Mouse (Mus musculus): ENCODE results near the gene Car5a. TPM values are rescaled to one million over a fixed set of nuclear protein-coding genes. Genes with fewer than 3 reads are reported as not detected.

The Car5a gene
- polyA plus RNA-seq, 2 experiments, result 0.87 to 1.3 TPM

- peaks cover 3% of the 10 kb centered on the region; the same call in 1 of the 2 replicates for H3K36me3 ChIP-seq (replicated peaks; ENCODE audit: control insufficient read depth, insufficient read depth, low read depth)
- TF ChIP-seq CTCF (IDR thresholded peaks at IDR 0.05; ENCODE audit: low read depth), result no peak
- TF ChIP-seq EP300 (IDR thresholded peaks at IDR 0.05; ENCODE audit: low read depth), result peak; percentile 65
- H3K9me3 ChIP-seq (ENCODE audit: control insufficient read depth, low read length), result no peaks in the 10 kb centered on the region
- 12% methylated on average over 1 of the region's 1 CpGs for WGBS (ENCODE audit: insufficient replicate concordance)
- DNase-seq (ENCODE audit: low read depth in 3 of 3, low spot score in 3 of 3) (peak in 1 of 3 experiments; percentile 46), ATAC-seq (ENCODE audit: insufficient read depth) (peak; percentile 64)
- H3K4me3 ChIP-seq (ENCODE audit: insufficient read depth in 1 of 2, low read depth in 2 of 2, low read length in 2 of 2), result no peak overlapping the region
- no peak overlapping the region for H3K9ac ChIP-seq (replicated peaks)
- peak overlapping the region; percentile 4; the same call in 1 of the 2 replicates for H3K27ac ChIP-seq
- H3K4me2 ChIP-seq (ENCODE audit: low read depth), result peak overlapping the region; percentile 25
- H3K27me3 ChIP-seq (ENCODE audit: control insufficient read depth, insufficient read depth, low read length), result no peaks in the 10 kb centered on the region
- H3K4me1 ChIP-seq (replicated peaks; ENCODE audit: control insufficient read depth in 2 of 2, insufficient read depth in 2 of 2, low read length in 1 of 2), result peaks cover 23 to 38% of the 10 kb centered on the region in 2 experiments
Observed at GRCm38 (mm10) chr8:121955825-121956500, 11.3 kb upstream of the Car5a start.

DNA sequence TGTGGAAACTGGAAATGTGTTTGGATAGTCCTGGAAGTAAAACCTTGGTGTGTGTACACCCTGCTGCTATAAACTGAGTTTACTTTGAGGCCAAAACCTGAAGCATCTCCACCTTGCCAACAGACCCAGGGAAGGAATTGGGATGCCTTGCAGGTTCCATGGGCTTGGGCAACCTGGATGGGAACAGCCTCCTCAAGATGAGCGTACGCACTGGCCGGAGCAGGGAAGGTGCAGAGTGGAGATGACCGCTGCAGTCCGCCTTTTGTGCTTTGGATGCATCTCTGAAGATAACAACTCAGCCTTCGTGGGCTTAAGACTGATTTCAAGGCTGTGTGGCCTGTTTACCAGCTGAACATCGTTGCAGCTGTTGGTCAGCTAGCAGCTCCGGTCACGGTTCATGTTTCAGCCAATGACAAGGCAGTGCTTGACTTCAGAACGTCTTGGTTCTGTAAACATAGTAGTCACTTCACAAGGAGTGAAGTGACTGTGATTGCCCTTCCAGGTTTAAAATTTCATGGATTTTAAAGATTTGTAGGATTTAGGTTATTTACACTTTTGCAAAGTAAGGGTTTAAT, 10.4 kb upstream of the Car5a start:
- Histone ChIP-seq H3K9ac (replicated peaks) (no peak overlapping the region), H3K36me3 (replicated peaks; ENCODE audit: control insufficient read depth, insufficient read depth, low read depth) (peaks cover 3% of the 10 kb centered on the region; the same call in 1 of the 2 replicates), H3K4me3 (ENCODE audit: insufficient read depth in 1 of 2, low read depth in 2 of 2, low read length in 2 of 2) (no peak overlapping the region), H3K27me3 (ENCODE audit: control insufficient read depth, insufficient read depth, low read length) (no peaks in the 10 kb centered on the region), H3K27ac (no peak overlapping the region), H3K9me3 (ENCODE audit: control insufficient read depth, low read length) (no peaks in the 10 kb centered on the region), H3K4me1 (replicated peaks; ENCODE audit: control insufficient read depth in 2 of 2, insufficient read depth in 2 of 2, low read length in 1 of 2) (peaks cover 23 to 38% of the 10 kb centered on the region in 2 experiments), H3K4me2 (ENCODE audit: low read depth) (peak overlapping the region; percentile 25)
- 50% methylated on average over 10 of the region's 10 CpGs for WGBS (ENCODE audit: insufficient replicate concordance)
- TF ChIP-seq CTCF (IDR thresholded peaks at IDR 0.05; ENCODE audit: low read depth) (no peak), EP300 (IDR thresholded peaks at IDR 0.05; ENCODE audit: low read depth) (no peak)
- ATAC-seq (ENCODE audit: insufficient read depth) (no peak), DNase-seq (ENCODE audit: low read depth in 3 of 3, low spot score in 3 of 3) (no peak)

GRCm38 (mm10) chr8:121953821-121954545, 9.3 kb upstream of the Car5a start:
- no peak overlapping the region for H3K9ac ChIP-seq (replicated peaks)
- no peaks in the 10 kb centered on the region for H3K27me3 ChIP-seq (ENCODE audit: control insufficient read depth, insufficient read depth, low read length)
- no peak overlapping the region for H3K4me3 ChIP-seq (ENCODE audit: insufficient read depth in 1 of 2, low read depth in 2 of 2, low read length in 2 of 2)
- H3K4me1 ChIP-seq (replicated peaks; ENCODE audit: control insufficient read depth in 2 of 2, insufficient read depth in 2 of 2, low read length in 1 of 2), result peaks cover 29 to 44% of the 10 kb centered on the region in 2 experiments
- no peak overlapping the region for H3K27ac ChIP-seq
- 39% methylated on average over 3 of the region's 3 CpGs for WGBS (ENCODE audit: insufficient replicate concordance)
- TF ChIP-seq EP300 (IDR thresholded peaks at IDR 0.05; ENCODE audit: low read depth) (no peak), CTCF (IDR thresholded peaks at IDR 0.05; ENCODE audit: low read depth) (no peak)
- H3K4me2 ChIP-seq (ENCODE audit: low read depth), result no peak overlapping the region
- peaks cover 3% of the 10 kb centered on the region; the same call in 1 of the 2 replicates for H3K36me3 ChIP-seq (replicated peaks; ENCODE audit: control insufficient read depth, insufficient read depth, low read depth)
- ATAC-seq (ENCODE audit: insufficient read depth) (no peak), DNase-seq (ENCODE audit: low read depth in 3 of 3, low spot score in 3 of 3) (no peak)
- no peaks in the 10 kb centered on the region for H3K9me3 ChIP-seq (ENCODE audit: control insufficient read depth, low read length)

- peak overlapping the region in 1 of 2 experiments; percentile 87; a peak in 1 of 4 replicates for H3K4me3 ChIP-seq (ENCODE audit: insufficient read depth in 1 of 2, low read depth in 2 of 2, low read length in 2 of 2)
- peaks cover 38 to 51% of the 10 kb centered on the region in 2 experiments for H3K4me1 ChIP-seq (replicated peaks; ENCODE audit: control insufficient read depth in 2 of 2, insufficient read depth in 2 of 2, low read length in 1 of 2)
- H3K4me2 ChIP-seq (ENCODE audit: low read depth), result peak overlapping the region; percentile 93
Observed at GRCm38 (mm10) chr8:121952800-121953199, 8.1 kb upstream of the Car5a start.

More at GRCm38 (mm10) chr8:121952800-121953199, 8.1 kb upstream of the Car5a start:
- Histone ChIP-seq H3K27ac (no peak overlapping the region), H3K9me3 (ENCODE audit: control insufficient read depth, low read length) (no peaks in the 10 kb centered on the region), H3K36me3 (replicated peaks; ENCODE audit: control insufficient read depth, insufficient read depth, low read depth) (peaks cover 3% of the 10 kb centered on the region; the same call in 1 of the 2 replicates), H3K9ac (replicated peaks) (peak overlapping the region; percentile 91; the same call in 1 of the 2 replicates), H3K27me3 (ENCODE audit: control insufficient read depth, insufficient read depth, low read length) (no peaks in the 10 kb centered on the region)
- TF ChIP-seq EP300 (IDR thresholded peaks at IDR 0.05; ENCODE audit: low read depth) (no peak), CTCF (IDR thresholded peaks at IDR 0.05; ENCODE audit: low read depth) (no peak)
- ATAC-seq (ENCODE audit: insufficient read depth), result no peak
- no peak for DNase-seq (ENCODE audit: low read depth in 3 of 3, low spot score in 3 of 3)
- WGBS (ENCODE audit: insufficient replicate concordance), result 71% methylated on average over 7 of the region's 7 CpGs
